Comparison of ENCODE assay signal across 8 mouse cellular contexts in genomic region chr11:77216761-77217130, GRCm38 (mm10). TPM values are rescaled to one million over a fixed set of nuclear protein-coding genes. Genes with fewer than 3 reads are reported as not detected.
DNase-seq lines count a peak whose midpoint lies in the region; ATAC-seq lines count a peak whose summit lies in the region.

No protein-coding gene starts in this region.

- H3K4me1 ChIP-seq in heart, embryonic 12.5 days (replicated peaks), result peaks cover 14% of the 10 kb centered on the region
- peaks cover 16% of the 10 kb centered on the region for H3K4me1 ChIP-seq in liver, embryonic 16.5 days (ENCODE audit: control insufficient read depth, low read depth, low read length)

- H3K9ac ChIP-seq in heart, embryonic 12.5 days, result peak overlapping the region; percentile 83
- peak overlapping the region; percentile 98 for H3K9ac ChIP-seq in liver, embryonic 16.5 days (ENCODE audit: low read depth, low read length)

- H3K27me3 ChIP-seq in heart, embryonic 12.5 days (replicated peaks), result no peaks in the 10 kb centered on the region
- no peaks in the 10 kb centered on the region for H3K27me3 ChIP-seq in liver, embryonic 16.5 days (ENCODE audit: control insufficient read depth, insufficient read depth, low read depth, low read length)

- peak; percentile 58 for ATAC-seq in heart, embryonic 12.5 days (ENCODE audit: insufficient number of reproducible peaks, low FRiP score)
- no peak for ATAC-seq in liver, embryonic 16.5 days (ENCODE audit: low read depth)

- H3K27ac ChIP-seq in heart, embryonic 12.5 days (ENCODE audit: poor library complexity, severe bottlenecking), result peak overlapping the region; percentile 87
- no peak overlapping the region for H3K27ac ChIP-seq in liver, embryonic 16.5 days (ENCODE audit: low read length)

- H3K4me2 ChIP-seq in heart, embryonic 12.5 days, result peak overlapping the region; percentile 93
- H3K4me2 ChIP-seq in liver, embryonic 16.5 days (ENCODE audit: low read depth, low read length), result peak overlapping the region; percentile 96

- no peak for DNase-seq in heart, postnatal 36 days
- peak; percentile 8 to 31 for DNase-seq in spleen, postnatal 36 days (ENCODE audit: low spot score in 2 of 2)
- no peak for DNase-seq in spleen, postnatal 4 days (ENCODE audit: low spot score in 2 of 2)
- DNase-seq in frontal cortex, postnatal 14 days (ENCODE audit: low spot score in 2 of 2), result peak; percentile 13 to 25
- DNase-seq in telencephalon, adult 2 months (ENCODE audit: low read depth, low spot score), result peak; percentile 34
- no peak for DNase-seq in natural killer cell, adult 2 months (ENCODE audit: low spot score in 2 of 2)

- no peaks in the 10 kb centered on the region for H3K36me3 ChIP-seq in heart, embryonic 12.5 days
- no peaks in the 10 kb centered on the region for H3K36me3 ChIP-seq in liver, embryonic 16.5 days (ENCODE audit: control insufficient read depth, insufficient read depth)

- WGBS in heart, embryonic 12.5 days, result 0% methylated on average over 11 of the region's 11 CpGs
- WGBS in liver, embryonic 16.5 days (ENCODE audit: insufficient replicate concordance), result 0% methylated on average over 11 of the region's 11 CpGs

- peak overlapping the region; percentile 74 for H3K4me3 ChIP-seq in heart, embryonic 12.5 days
- H3K4me3 ChIP-seq in liver, embryonic 16.5 days (ENCODE audit: low read depth, low read length), result peak overlapping the region; percentile 94

- intact Hi-C loops in heart, postnatal 36 days (cut with DNase I), result loop anchor here (1.0 to 5.0 kb wide), 2 partner anchors 92 to 231 kb away; no protein-coding TSS in a partner anchor

- H3K9me3 ChIP-seq in heart, embryonic 12.5 days (replicated peaks), result no peaks in the 10 kb centered on the region
- H3K9me3 ChIP-seq in liver, embryonic 16.5 days (replicated peaks; ENCODE audit: control insufficient read depth, low read length), result no peaks in the 10 kb centered on the region

RNA-seq across cellular contexts. Expression of gene Ssh2, which starts 0.7 kb away (rescaled TPM):
- 29.8 and 33.4 TPM in 2 replicates for polyA plus RNA-seq in heart, embryonic 12.5 days (2016; fragmentation: Nextera tagmentation; extraction: Ambion mirVana)
- 10 to 100 TPM; 78.2 to 96.2 TPM for total RNA-seq in heart, postnatal 36 days (2021)
- polyA plus RNA-seq in liver, embryonic 16.5 days (2015; fragmentation: Nextera tagmentation; extraction: Ambion mirVana), result 4.2 and 4.7 TPM in 2 replicates

RNA-seq across cellular contexts. Expression of gene Efcab5, which starts 28.0 kb away (rescaled TPM):
- polyA plus RNA-seq in heart, embryonic 12.5 days (2016; fragmentation: Nextera tagmentation; extraction: Ambion mirVana), result 0.11 and 0.54 TPM in 2 replicates
- under 1 TPM; 0.31 to 0.73 TPM for total RNA-seq in heart, postnatal 36 days (2021)
- 0.04 and 0.08 TPM in 2 replicates for polyA plus RNA-seq in liver, embryonic 16.5 days (2015; fragmentation: Nextera tagmentation; extraction: Ambion mirVana)

Comparison
In these comparisons a context has a peak if more than half of its experiments do, and no peak if none do; other contexts are left out.
1. DNase-seq: peak in spleen, postnatal 36 days (2 of 2), frontal cortex, postnatal 14 days (2 of 2) and telencephalon, adult 2 months (single experiment); none in heart, postnatal 36 days (0 of 2), spleen, postnatal 4 days (0 of 2) and natural killer cell, adult 2 months (0 of 2).